Mouse (Mus musculus): Measurements from ENCODE around the gene Scnn1b. TPM values are rescaled to one million over a fixed set of nuclear protein-coding genes. Genes with fewer than 3 reads are reported as not detected.

The Scnn1b gene
- polyA plus RNA-seq, 1 experiment from 2014 or later, result not detected

DNA sequence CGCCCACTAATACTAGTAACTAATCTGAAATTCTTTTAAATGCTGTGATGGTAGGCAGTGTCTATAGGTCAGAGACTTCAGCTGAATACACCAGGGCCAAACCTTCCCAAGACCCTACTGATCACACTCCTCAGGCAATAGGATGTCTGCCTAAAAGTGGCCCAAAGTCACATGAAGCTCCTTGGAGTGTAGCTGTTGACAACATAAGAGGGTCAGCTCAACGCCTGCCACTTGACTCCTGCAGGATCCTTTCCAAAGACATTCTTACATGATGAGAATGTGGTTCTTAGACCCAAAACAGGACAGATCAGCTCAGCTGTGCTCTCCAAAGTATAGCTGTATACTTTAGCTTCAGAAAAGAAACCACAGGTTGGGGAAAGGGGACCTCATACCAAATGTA, 77.5 kb downstream of the Scnn1b start:
- H3K9ac ChIP-seq, result no peak overlapping the region
- H3K27ac ChIP-seq, result no peak overlapping the region
- no peak for ATAC-seq
- H3K4me2 ChIP-seq, result no peak overlapping the region
- H3K36me3 ChIP-seq (ENCODE audit: poor library complexity, severe bottlenecking), result peaks cover 19% of the 10 kb centered on the region
- 92% methylated on average over 2 of the region's 2 CpGs for WGBS
- H3K27me3 ChIP-seq, result no peaks in the 10 kb centered on the region
- H3K9me3 ChIP-seq (replicated peaks), result no peaks in the 10 kb centered on the region; the same call in 1 of the 2 replicates
- no peak overlapping the region for H3K4me3 ChIP-seq
- H3K4me1 ChIP-seq, result peaks cover 17% of the 10 kb centered on the region

DNA sequence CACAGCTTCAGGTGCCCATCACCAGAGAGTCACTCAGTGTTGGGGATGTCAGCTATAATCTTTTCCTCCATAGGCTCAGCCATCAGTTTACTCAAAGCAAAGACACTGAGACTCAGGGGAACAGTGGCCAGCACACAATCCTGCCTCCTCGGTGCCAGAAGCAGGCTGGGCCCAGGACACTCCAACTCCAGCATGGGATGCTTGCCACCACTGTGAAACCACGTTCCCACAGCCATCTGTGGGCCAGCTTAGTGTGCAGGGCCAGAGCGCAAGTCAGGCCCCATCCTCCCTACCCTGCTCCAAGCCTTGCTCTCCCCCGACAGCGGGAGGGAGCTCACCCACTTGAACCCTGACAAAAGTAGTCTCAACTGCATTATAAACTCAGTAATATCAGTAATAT, 81.4 kb downstream of the Scnn1b start:
- Histone ChIP-seq H3K4me1 (no peaks in the 10 kb centered on the region), H3K27me3 (no peaks in the 10 kb centered on the region), H3K9ac (no peak overlapping the region), H3K36me3 (ENCODE audit: poor library complexity, severe bottlenecking) (peaks cover 39% of the 10 kb centered on the region), H3K4me2 (no peak overlapping the region), H3K9me3 (replicated peaks) (no peaks in the 10 kb centered on the region; the same call in 1 of the 2 replicates), H3K4me3 (no peak overlapping the region), H3K27ac (no peak overlapping the region)
- no peak for ATAC-seq
- 82% methylated on average over 5 of the region's 5 CpGs for WGBS

DNA sequence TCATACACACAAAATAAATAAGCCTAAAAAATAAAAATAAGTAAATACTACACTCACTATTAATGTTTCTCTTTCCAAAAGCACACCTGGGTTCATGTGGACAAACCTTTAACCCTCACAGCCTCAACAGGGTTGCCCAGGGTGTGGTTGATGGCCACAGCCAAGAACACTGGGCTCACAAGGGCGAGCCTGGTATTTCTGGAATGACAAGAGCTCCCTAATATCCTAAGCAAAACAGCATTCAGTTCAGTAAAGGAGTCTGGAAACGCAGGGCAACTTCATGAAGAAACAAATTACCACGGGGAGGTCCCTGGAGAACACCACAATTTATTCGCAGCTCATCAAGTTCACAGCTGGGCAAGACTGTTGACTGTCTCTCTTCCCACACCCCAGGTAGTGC, 82.7 kb downstream of the Scnn1b start:
- Histone ChIP-seq H3K4me3 (no peak overlapping the region), H3K4me1 (no peaks in the 10 kb centered on the region), H3K9ac (no peak overlapping the region), H3K27me3 (no peaks in the 10 kb centered on the region), H3K4me2 (no peak overlapping the region), H3K27ac (no peak overlapping the region), H3K9me3 (replicated peaks) (no peaks in the 10 kb centered on the region; the same call in 1 of the 2 replicates), H3K36me3 (ENCODE audit: poor library complexity, severe bottlenecking) (peaks cover 30% of the 10 kb centered on the region)
- WGBS, result 71% methylated on average over 4 of the region's 4 CpGs
- ATAC-seq, result no peak

DNA sequence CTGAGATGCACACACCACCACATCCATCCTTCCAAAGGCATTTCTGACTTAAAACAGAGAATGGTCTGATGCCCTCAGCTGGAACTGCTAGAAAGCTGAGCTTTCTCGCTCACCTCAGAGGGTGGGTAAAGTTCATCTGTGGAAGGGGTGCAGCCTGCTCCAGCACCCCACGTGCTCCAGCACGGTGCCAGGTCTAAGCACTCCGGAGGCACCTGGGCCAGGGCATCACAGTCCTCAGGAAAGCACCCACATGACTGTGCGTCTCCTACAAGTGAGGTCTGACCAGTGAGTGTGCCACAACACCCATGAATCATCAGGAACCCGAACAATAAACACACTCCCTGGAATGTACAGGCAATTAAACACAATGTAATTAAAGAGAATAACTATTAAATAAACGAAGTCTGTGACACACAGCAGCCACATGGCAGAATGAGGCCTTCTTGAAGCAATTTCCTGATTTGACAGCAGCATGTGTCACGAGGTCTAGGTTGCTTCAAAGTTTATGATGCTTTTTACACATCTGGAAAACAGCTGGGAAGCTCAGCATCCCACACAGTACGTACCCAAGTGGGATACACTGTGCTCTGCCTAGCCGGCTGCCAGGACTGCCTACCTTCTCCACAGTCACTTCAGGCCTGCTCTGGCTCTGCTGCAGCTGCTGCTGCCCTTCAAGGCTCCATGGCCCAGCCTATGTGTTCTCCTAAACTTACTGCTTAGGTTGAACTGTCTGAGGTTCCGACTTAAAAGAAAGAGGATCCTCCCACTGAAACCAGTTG, 90.2 kb downstream of the Scnn1b start:
- Histone ChIP-seq H3K27ac (no peak overlapping the region), H3K9ac (no peak overlapping the region), H3K4me2 (no peak overlapping the region), H3K27me3 (no peaks in the 10 kb centered on the region), H3K36me3 (ENCODE audit: poor library complexity, severe bottlenecking) (peaks cover 30% of the 10 kb centered on the region), H3K4me3 (no peak overlapping the region), H3K4me1 (no peaks in the 10 kb centered on the region), H3K9me3 (replicated peaks) (no peaks in the 10 kb centered on the region)
- no peak for ATAC-seq
- 91% methylated on average over 11 of the region's 11 CpGs for WGBS

DNA sequence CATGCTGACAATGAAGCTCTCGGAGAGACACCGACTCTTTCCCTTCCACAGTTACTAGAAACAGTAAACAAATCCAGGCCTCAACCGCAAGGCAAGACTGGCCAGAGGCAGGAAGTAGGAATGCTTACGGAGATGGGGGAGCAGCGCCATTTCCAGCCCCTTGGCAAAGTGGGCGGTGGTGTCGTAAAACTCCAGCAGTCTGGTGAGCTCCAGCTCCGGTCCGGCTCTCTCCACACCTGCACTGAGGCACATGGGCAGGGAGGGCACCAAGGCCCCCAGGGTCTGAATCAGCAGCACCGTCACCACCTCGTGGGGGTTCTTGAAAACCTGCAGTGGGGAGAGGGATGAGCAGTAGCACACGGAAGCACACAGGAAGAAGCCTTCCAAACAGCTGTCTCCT, 91.0 kb downstream of the Scnn1b start:
- whole genome bisulfite sequencing, result 92% methylated on average over 12 of the region's 12 CpGs
- no peak for ATAC-seq
- no peaks in the 10 kb centered on the region for H3K9me3 ChIP-seq (replicated peaks)

DNA sequence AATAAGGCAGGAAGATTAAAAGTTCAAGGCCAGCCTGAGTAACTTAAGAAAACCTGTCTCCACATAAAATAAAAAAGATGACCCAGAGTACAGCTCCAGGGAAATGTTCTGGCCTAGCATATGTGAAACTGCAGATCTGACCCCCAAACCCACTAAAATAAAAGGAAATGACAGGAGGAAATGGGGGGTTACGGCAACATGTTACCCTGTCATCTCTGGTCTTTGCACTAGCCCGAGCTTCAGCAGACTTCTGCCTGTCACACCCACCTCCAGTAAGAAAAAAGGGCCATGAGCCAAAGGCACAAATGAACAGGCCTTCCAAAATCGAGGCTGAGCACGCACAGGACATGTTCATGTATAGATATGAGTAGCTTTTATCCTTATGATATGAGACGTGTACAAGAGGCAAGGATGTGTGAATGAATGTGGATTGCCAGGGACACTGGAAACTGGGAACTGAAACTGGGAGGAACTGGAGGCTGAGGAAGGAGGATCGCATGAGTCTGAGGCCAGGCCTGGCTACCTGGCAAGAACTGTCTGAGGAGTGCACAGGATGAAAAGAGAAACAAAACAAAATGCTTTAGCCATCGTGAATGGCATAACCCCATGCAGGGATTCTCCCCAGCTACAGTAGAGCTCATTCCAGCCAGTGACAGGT, 97.2 kb downstream of the Scnn1b start:
- H3K9me3 ChIP-seq (replicated peaks), result no peaks in the 10 kb centered on the region
- H3K4me1 ChIP-seq, result no peaks in the 10 kb centered on the region
- WGBS, result 92% methylated on average over 7 of the region's 7 CpGs
- H3K27me3 ChIP-seq, result no peaks in the 10 kb centered on the region
- peaks cover 23% of the 10 kb centered on the region for H3K36me3 ChIP-seq (ENCODE audit: poor library complexity, severe bottlenecking)
- no peak overlapping the region for H3K9ac ChIP-seq
- no peak overlapping the region for H3K4me2 ChIP-seq
- ATAC-seq, result no peak
- H3K27ac ChIP-seq, result no peak overlapping the region
- H3K4me3 ChIP-seq, result no peak overlapping the region

More for the DNA sequence above, 91.0 kb downstream of the Scnn1b start:
- Histone ChIP-seq H3K4me1 (no peaks in the 10 kb centered on the region), H3K4me3 (no peak overlapping the region), H3K27ac (no peak overlapping the region), H3K27me3 (no peaks in the 10 kb centered on the region), H3K4me2 (no peak overlapping the region), H3K36me3 (ENCODE audit: poor library complexity, severe bottlenecking) (peaks cover 22% of the 10 kb centered on the region), H3K9ac (no peak overlapping the region)

DNA sequence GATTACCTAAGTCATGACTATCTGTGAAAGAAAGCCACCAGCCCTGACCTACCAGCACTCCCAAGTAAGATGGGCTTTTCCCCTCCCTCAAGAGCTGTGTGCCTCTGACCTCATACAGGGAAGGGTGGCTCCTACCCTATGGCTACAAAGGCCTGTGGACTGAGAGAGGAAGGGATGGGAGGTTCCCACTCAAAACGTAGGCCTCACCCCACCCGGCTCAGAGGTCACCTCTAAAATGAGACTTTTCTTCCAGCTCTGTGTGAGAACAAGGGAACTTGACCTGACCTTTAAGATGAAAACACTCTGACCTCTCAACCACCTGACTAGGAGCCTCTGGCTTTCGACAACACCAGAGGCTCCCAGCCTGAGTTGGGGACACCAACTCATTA, 97.7 kb downstream of the Scnn1b start:
- H3K9ac ChIP-seq, result no peak overlapping the region
- H3K4me2 ChIP-seq, result no peak overlapping the region
- H3K4me3 ChIP-seq, result no peak overlapping the region
- 86% methylated on average over 3 of the region's 3 CpGs for WGBS
- H3K36me3 ChIP-seq (ENCODE audit: poor library complexity, severe bottlenecking), result peaks cover 23% of the 10 kb centered on the region
- ATAC-seq, result no peak
- no peaks in the 10 kb centered on the region for H3K27me3 ChIP-seq
- no peaks in the 10 kb centered on the region for H3K4me1 ChIP-seq
- no peak overlapping the region for H3K27ac ChIP-seq
- no peaks in the 10 kb centered on the region for H3K9me3 ChIP-seq (replicated peaks)

DNA sequence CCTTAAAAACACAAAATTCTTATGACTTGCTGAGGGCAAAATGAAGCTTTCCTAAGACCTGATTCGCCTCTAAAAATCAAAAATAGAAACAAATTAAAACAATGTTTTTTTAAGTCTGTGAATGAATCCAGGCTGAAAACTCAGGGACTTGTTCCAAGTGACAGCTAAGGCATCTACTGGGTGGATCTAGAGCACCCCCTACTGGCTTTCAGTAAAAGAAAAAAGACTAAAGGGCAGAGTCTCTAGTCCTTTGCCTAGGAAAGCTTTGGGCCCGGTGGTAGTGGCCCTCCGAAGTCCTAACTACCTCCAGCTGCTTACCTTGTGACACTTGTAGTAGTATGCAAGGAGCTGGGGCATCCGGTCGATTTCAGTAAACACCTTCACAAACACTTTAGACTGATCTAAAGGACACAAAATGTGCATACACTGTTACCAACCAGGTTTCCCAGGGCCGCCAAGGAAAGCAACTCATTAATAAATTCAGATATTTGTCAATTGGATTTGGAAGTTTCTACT, 99.1 kb downstream of the Scnn1b start:
- Histone ChIP-seq H3K4me1 (no peaks in the 10 kb centered on the region), H3K4me2 (no peak overlapping the region), H3K27me3 (no peaks in the 10 kb centered on the region), H3K9ac (no peak overlapping the region), H3K9me3 (replicated peaks) (no peaks in the 10 kb centered on the region), H3K27ac (no peak overlapping the region), H3K4me3 (no peak overlapping the region), H3K36me3 (ENCODE audit: poor library complexity, severe bottlenecking) (peaks cover 27% of the 10 kb centered on the region)
- no peak for ATAC-seq
- 73% methylated on average over 6 of the region's 6 CpGs for whole genome bisulfite sequencing

DNA sequence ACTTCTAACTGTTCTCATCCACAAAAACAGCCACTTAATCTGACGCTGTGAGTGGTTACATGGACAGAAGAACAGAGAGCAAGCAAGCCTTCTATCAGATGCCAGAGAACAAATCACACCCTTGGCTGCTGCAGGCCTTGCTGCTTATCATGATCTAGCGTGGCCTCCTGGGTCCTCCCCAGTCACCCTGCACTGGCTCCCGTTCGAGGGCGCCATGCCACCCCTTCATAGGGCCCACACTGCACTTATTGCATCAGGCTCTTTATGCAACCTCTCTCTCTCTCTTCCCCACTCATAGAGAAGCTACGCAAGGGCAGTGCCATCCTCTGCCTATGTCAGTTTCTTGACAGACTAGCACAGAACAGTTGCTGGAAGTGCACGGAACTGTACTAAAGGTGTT, 101.3 kb downstream of the Scnn1b start:
- no peak for ATAC-seq
- no peaks in the 10 kb centered on the region for H3K9me3 ChIP-seq (replicated peaks)
- 93% methylated on average over 7 of the region's 7 CpGs for WGBS
- no peaks in the 10 kb centered on the region for H3K4me1 ChIP-seq
- H3K27ac ChIP-seq, result no peak overlapping the region
- no peak overlapping the region for H3K4me3 ChIP-seq
- H3K36me3 ChIP-seq (ENCODE audit: poor library complexity, severe bottlenecking), result peaks cover 48% of the 10 kb centered on the region
- H3K27me3 ChIP-seq, result no peaks in the 10 kb centered on the region
- no peak overlapping the region for H3K9ac ChIP-seq
- H3K4me2 ChIP-seq, result no peak overlapping the region

Other genes with a start within 250 kb of the Scnn1b start
- gene Usp31, start 157.8 kb upstream of the Scnn1b start, polyA plus RNA-seq (2015; fragmentation: Nextera tagmentation; extraction: Ambion mirVana), result 3.0 and 3.1 TPM in 2 replicates
- not detected in 2 replicates for gene Scnn1g, start 130.6 kb upstream of the Scnn1b start, polyA plus RNA-seq (2015; fragmentation: Nextera tagmentation; extraction: Ambion mirVana)
- 18.2 and 21.2 TPM in 2 replicates for gene Cog7, start 116.7 kb downstream of the Scnn1b start, polyA plus RNA-seq (2015; fragmentation: Nextera tagmentation; extraction: Ambion mirVana)
- gene Gga2, start 156.2 kb downstream of the Scnn1b start, polyA plus RNA-seq (2015; fragmentation: Nextera tagmentation; extraction: Ambion mirVana), result 54.8 and 61.2 TPM in 2 replicates
- gene Ubfd1, start 202.1 kb downstream of the Scnn1b start, polyA plus RNA-seq (2015; fragmentation: Nextera tagmentation; extraction: Ambion mirVana), result 54.6 and 58.2 TPM in 2 replicates
- gene Ears2, start 202.2 kb downstream of the Scnn1b start, polyA plus RNA-seq (2015; fragmentation: Nextera tagmentation; extraction: Ambion mirVana), result 10.9 and 12.2 TPM in 2 replicates
- gene Ndufab1, start 236.8 kb downstream of the Scnn1b start, polyA plus RNA-seq (2015; fragmentation: Nextera tagmentation; extraction: Ambion mirVana), result 653 and 663 TPM in 2 replicates